Mouse (Mus musculus) E14TG2a.4 (cell line): ENCODE results near the gene Agbl1.

Source experiments
- CTCF ChIP-seq: conservative IDR thresholded peaks from 2 replicates; pipeline ENCODE4 v1.5.1; 2014; ENCODE audit warnings: low read length
- NANOG ChIP-seq: IDR thresholded peaks from 2 replicates; pipeline ENCODE4 v1.6.1; 2014; ENCODE audit warnings: borderline replicate concordance, low read length, mixed read lengths
- POU5F1 ChIP-seq: IDR thresholded peaks from 2 replicates; pipeline ENCODE4 v1.6.1; 2014; ENCODE audit warnings: low read length, borderline replicate concordance

DNA sequence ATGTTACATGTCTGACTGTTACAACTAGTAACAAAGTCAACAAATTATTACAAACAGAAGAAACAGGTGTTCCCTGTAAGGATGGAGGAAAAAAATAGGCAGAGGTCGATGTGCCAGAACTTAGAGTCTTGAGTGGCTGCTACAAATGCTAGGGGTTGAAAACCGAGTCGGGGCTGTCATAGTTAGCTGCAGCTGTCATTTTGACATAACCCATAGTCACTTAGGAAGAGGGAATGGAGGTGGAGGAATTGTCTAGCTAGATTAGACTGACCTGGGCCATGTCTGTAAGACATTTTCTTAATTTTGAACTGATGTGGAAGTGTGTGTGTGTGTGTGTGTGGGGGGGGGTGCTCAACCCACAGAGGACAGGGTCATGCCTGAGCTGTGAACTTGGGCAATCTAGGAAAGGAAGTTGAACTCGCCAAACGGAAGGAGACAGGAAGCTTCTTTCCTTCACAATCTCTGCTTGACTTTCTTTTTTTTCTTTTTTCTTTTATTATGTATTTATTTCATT is 364.9 kb downstream of the Agbl1 start:
- TF ChIP-seq CTCF (no peak), NANOG (no peak), POU5F1 (no peak)
